Mouse (Mus musculus) myocyte (in vitro differentiated cells): ENCODE results near the gene Zw10. TPM values are rescaled to one million over a fixed set of nuclear protein-coding genes. Genes with fewer than 3 reads are reported as not detected.

ENCODE experiments used
- H3K27me3 ChIP-seq: one replicate; pipeline ENCODE4 v1.6.1; 2011; ENCODE audit not compliant: control insufficient read depth, insufficient read depth, insufficient read length
- H3K36me3 ChIP-seq: one replicate; pipeline ENCODE4 v1.6.1; 2011; ENCODE audit not compliant: control insufficient read depth, insufficient read depth
- H3K4me2 ChIP-seq: one replicate; pipeline ENCODE4 v1.6.1; 2011; ENCODE audit warnings: low read depth, control low read depth
- H3K4me3 ChIP-seq: one replicate; pipeline ENCODE4 v1.5.1; 2011; ENCODE audit warnings: mild to moderate bottlenecking, control low read depth, moderate library complexity
- H3K79me2 ChIP-seq: one replicate; pipeline ENCODE4 v1.6.1; 2011; ENCODE audit not compliant: control insufficient read depth, insufficient read depth
- H3ac ChIP-seq: one replicate; pipeline ENCODE4 v1.6.1; 2011; ENCODE audit not compliant: control insufficient read depth, insufficient read length
- MAX ChIP-seq: IDR thresholded peaks from one replicate; pipeline ENCODE4 v1.6.1; 2011; ENCODE audit warnings: low read depth, mild to moderate bottlenecking, control low read depth
- polyA plus RNA-seq: library from polyadenylated mRNA; unstranded; fragments of >200 nt; fragmentation: generic; extraction: Trizol; gene quantifications from one replicate; pipeline ENCODE4 v1.2.1, GENCODE M21; 2012; ENCODE audit warnings: missing spikeins

Gene Zw10
- polyA plus RNA-seq, 1 experiment = 10.2 TPM

- H3ac ChIP-seq = no peak overlapping the region
- no peak overlapping the region for H3K4me3 ChIP-seq
- no peaks in the 10 kb centered on the region for H3K79me2 ChIP-seq
- H3K27me3 ChIP-seq = no peaks in the 10 kb centered on the region
- no peak overlapping the region for H3K4me2 ChIP-seq
- no peak for TF ChIP-seq MAX
- no peaks in the 10 kb centered on the region for H3K36me3 ChIP-seq
Measured at GRCm38 (mm10) chr9:49125706-49126105, 70.3 kb downstream of the Zw10 start.

Other genes with a start within 250 kb of the Zw10 start
- gene Zbtb16, start 219.4 kb upstream of the Zw10 start, polyA plus RNA-seq = not detected
- gene Htr3a, start 144.5 kb upstream of the Zw10 start, polyA plus RNA-seq = not detected
- gene Htr3b, start 90.6 kb upstream of the Zw10 start, polyA plus RNA-seq = not detected
- 27.5 TPM for gene Usp28, start 70.2 kb upstream of the Zw10 start, polyA plus RNA-seq
- not detected for gene Tmprss5, start 25.6 kb downstream of the Zw10 start, polyA plus RNA-seq
- gene Gm4894, start 194.9 kb downstream of the Zw10 start, polyA plus RNA-seq = not detected